Mouse (Mus musculus): ENCODE data around the gene Doc2a.

Gene Doc2a

DNA sequence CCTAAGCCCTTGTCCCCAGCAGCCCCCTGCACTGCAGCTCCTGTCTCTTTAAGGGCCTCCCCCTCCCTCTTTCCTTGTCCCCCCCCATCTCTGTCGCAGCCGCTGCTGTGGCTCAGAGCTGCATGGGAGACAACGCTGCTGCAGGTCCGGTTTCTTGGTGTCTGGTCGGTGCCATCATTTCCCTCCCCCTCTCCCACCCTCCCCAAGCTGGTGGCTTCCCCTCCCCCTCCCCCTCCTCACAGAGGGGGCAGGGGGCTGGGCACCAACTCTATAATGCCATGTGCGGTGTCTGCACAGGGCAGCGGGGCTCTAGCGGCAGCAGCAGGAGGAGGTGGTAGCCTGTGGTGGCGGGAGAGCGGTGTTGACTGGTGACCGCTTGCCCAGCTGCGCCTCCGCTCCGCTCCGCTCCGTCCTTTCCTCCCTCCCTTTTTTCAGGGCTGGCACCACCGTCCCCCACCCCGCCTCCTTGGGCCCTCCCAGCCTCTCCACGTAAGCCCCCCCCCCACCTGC, 24.0 kb upstream of the Doc2a start:
- DNase-seq (ENCODE audit: low spot score), result peak; percentile 65

DNA sequence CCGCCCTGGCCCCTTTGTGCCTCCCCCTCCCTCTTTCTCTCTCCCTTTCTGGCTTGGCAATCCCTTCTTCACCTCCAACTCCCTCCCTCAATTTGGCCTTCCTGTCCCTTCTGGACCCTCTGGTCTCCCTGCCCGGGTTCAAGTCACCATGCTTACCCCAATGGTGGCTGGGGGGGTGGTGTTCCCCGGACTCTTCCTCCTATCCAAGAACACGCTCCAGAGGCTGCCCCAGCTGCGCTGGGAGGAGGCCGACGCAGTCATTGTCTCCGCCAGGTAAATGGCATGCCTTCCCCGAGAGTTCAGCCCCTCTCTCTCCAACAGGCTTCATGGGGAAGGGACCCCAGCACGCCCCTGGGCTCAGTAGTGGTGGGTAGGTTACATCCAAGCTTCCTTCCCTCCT, 23.3 kb upstream of the Doc2a start:
- no peak for DNase-seq (ENCODE audit: low spot score)

DNA sequence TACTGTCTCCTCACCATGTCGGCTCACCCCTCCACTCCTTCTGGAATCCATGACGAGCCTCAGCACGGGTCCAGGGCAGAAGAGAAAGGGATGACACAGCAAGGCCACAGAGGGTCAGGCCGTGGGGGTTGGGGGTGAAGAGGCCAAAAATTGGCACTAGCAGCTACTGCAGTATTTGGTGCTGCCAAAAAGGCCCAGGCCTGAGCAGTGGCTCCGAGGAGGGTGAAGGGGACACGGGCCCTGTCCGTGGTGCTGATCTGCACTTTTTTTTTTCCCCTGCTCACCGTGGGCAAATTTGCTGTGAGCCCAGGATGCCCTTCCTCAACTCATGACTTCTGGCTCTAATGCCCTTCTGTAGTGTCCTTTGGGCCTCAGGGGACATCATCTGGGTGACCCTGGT, 21.8 kb upstream of the Doc2a start:
- peak; percentile 54 for DNase-seq (ENCODE audit: low spot score)

DNA sequence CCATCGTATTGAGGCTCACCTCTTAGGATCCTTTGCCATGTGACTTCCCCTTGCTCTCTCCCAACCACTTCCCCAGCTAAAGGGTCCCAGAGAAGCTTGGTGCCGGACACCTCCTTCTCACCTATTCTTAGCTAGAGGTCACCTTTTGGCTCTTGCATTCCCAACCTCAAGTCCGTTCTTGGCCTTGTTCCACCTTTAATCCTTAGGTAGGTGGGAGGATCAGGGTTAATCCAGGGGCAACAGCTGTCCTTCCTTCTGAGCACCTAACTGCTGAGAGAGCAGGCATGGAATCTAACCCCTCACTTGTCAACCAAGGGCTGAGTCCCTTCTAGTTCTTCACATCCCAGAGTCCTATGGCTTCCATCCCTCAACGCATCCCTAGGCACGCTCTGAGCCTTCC, 21.3 kb upstream of the Doc2a start:
- DNase-seq (ENCODE audit: low spot score), result no peak

DNA sequence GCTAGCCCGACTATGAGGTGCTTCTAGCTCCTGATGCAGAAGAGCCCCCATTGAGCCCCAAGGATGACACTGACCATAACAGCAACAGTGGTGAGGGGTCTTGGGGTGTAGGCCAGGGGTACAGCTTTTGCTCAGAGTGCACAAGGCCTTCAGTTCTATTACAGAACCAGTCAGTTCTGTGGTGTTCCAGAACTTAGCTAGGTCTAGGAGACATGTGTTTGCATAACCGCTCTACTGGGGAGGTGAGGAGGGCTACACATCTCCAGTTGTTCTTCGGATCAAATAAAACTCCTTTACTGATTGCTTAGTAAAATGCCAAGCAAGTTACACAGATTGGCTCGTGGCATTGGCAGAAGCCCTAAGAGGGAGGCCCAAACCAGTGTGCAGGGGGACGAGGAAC, 15.7 kb upstream of the Doc2a start, which contains the start of gene 4930451I11Rik:
Gene 4930451I11Rik (minus strand): TSS at position 101 of the 400 bp plus-strand sequence.
- DNase-seq (ENCODE audit: low spot score), result no peak

DNA sequence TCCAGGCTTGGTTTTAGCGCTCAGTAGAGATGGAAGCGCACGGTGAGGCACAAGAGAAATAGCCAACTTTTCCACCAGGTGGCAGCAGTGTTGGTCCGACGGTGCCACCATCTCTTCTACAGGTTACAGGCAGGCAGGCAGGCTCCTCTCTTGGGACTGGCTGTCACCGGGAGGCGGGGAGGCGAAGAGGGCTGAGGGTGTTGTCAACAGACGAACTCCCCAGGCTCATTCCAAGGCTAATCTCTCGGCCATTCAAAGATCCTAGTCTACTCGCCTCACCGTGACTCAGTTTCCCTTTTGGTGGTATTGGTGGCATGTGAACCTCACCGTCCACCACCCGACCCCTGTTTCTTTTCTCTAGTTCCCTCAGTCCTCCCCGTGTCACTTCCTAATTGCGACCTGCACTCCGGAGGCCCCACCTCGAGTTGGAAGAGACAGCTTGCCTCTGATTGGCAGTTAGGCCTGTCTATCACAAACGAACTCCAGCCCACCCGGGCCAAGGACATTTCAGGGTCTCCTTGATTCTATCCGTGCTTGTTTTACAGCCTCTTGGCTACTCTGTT, 15.1 kb upstream of the Doc2a start:
- DNase-seq (ENCODE audit: low spot score), result peak; percentile 95

DNA sequence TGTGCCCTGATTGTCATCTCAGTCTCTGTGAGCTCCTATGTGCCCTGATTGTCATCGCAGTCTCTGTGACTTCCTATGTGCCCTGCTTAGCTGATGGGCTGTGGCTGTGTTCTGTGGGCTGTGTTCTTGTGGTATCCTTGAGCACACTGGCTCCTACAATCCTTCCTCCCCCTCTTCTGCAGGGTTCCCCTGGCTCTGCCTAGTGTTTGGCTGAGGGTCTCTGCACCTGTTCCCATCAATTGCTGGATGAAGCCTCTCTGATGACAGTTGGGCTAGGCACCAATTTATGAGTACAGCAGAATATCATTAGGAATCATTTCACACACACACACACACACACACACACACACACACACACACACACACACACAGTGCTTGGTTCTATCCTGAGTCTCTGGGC, 13.9 kb upstream of the Doc2a start:
- DNase-seq (ENCODE audit: low spot score), result no peak

DNA sequence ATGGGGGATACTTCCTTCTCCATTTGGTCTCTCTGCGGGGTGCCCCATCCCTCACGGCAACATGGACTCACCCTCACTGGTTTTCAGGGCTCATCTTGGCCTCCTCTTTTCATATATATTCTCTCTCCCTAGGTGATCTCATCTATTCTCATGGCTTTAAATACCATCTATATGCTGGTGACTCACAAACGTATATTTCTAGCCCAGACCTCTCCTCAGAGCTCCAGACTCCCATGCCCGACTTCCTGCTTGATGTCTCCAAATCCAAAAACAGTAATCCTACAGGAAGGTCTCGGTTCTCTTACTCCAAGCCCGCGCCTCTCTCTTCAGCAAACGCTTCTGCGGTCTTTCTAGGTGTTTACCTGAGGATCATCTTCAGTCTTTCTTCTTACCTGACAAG, 3.9 kb upstream of the Doc2a start:
- no peak for DNase-seq (ENCODE audit: low spot score)

DNA sequence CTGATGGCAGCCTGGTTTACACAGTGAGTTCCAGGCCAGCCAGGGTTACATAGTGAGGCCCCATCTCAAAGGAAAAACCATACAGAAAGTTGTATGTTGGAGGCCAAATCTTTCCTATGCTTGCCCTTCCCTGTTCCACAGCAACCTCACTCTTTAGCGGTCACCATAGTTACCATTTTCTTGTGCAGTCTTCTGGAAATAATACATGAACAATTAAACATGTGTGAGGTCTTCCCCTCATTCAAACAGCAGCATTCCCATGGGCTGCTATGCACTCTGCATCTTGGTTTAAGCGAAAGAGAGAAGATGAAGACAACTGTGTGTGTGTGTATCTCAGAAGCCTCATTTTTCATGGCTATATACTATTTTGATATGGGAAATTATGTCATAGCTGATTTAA, 1.7 kb upstream of the Doc2a start:
- peak; percentile 75 for DNase-seq (ENCODE audit: low spot score)

DNA sequence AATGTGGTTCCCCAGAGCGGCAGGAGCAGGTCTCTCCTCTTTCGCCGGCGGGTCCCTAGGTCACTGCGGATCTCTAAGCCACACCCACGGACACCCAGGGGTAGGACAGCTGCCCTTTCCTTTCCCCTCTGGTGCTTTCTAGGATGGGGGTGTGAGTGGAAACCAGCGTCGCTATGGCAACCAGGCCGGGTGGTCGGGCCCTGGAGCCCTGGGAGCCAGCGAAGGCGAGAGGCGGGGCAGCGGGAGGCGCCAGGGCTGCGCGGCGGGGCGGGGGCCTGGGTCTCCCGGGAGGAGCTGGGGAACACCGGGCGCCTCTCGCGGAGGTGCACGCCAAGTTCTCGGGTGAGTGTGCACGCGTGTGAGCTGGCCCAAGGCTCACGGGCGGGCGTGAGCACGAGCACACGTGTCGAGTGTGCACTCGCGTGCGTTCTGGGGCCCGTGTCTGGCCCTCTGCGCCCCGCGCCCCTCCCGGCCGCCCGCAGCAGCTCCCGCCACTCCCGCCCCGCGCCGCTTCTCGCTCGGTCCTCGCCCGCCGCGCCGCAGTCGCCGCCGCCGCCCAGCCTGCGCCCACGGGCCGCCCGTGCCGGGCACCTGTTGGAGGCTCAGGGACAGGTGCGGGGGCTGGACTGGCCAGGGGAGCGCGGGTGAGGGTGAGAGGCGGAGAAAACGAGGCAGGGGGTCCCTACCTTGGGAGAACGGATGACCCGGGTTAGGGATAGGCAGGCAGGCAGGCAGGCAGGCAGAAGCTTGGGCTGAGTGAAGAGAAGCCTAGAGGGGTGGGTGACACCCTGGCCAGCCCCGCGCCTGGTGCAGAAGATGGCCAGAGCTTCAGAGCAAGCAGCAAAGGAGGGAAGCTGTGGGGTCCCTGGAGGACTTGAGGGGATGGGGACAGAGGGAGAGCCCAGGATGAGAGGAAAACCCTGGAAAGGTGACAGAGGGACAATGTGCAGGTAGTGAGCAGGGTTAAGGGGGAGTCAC, 494 bp downstream of the Doc2a start:
- DNase-seq (ENCODE audit: low spot score), result peak; percentile 82

DNA sequence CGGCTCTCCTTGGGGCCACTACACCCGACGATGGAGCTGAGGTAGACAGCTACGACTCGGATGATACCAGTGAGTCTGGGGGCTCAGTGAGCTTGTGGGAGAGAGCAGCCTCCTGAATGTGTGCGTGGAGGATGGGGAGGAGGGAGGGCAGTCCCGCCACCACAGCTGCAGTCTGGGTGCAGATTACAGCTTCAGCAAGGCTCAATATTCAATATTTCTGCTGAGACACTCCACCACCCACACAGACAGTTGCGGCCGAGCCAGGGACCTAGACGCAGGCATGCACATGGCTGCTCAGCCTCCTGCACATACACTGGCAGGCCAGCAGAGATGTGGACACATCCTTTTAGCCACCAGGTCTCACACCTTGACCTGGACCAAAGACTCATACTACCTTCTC, 1.6 kb downstream of the Doc2a start:
- no peak for DNase-seq (ENCODE audit: low spot score)

DNA sequence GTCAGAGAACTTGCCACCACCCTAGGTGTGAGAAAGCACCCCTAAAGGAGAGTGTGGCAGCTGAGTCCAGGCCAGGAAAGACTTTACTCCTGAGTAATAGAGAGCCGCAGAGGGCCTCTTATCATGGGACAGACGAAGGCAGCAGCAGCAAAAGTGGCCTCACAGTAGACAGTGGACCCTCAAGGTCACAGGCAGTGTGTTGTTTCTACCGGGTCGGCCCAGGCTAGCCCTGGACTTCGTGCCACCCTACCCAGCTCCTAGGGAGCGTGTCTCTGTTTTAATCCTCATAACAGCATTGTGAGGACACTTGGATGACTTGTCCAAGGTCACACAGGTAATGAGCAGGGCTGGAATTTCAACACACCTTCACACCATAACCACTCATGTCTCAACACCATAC, 2.9 kb downstream of the Doc2a start:
- DNase-seq (ENCODE audit: low spot score), result no peak

DNA sequence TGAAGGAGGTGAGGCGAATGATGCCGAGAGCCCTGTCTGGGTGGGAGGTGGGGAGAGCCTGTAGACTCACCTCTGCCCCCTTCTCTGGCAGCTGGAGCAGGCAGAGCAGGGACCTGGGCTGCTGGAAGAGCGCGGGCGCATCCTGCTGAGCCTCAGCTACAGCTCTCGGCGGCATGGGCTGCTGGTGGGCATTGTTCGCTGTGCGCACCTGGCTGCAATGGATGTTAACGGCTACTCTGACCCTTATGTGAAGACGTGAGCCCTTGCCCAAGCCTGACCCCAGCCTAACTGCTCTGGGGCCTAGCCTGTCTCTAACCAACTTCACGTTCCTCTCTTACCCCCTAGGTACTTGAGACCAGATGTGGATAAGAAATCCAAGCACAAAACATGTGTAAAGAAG, 4.0 kb downstream of the Doc2a start:
- no peak for DNase-seq (ENCODE audit: low spot score)

DNA sequence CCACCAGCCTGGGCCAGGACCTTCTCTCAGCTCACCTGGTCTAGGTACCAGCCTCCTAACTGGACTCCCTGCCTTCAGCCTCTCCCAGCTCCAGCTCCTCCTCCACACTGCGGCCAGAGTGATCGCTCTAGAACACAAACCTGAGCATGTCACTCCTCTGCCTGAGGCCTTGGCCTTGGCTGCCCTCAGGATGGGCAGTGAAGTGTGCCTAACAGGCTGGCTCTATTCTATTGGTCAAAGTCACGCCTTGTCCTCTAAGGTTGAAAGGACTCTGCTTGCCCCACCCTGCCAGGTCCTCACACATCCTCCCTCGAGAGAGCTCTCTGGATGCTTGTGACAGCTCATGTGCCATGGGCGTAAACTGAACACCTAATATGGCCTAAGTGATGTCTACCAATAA, 6.2 kb downstream of the Doc2a start:
- DNase-seq (ENCODE audit: low spot score), result no peak

DNA sequence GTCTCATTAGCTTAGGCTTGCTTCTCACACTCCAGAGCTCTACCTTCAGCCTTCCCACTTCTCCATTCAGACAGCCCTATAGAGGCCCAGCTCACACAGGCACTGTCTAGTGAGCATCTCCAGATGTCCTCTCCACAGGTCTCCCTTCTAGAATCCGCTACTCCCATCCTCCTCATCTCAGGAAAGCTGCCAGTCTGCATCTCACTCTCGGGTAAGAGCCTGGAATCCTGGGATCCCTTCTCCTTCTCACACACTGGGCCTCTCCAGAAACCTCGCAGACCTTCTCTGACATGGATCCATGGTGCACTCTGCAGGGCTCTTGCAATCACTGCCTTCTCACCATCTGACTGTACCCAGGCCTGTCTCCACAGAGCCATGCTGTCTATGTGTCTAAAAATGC, 8.4 kb downstream of the Doc2a start:
- DNase-seq (ENCODE audit: low spot score), result no peak

DNA sequence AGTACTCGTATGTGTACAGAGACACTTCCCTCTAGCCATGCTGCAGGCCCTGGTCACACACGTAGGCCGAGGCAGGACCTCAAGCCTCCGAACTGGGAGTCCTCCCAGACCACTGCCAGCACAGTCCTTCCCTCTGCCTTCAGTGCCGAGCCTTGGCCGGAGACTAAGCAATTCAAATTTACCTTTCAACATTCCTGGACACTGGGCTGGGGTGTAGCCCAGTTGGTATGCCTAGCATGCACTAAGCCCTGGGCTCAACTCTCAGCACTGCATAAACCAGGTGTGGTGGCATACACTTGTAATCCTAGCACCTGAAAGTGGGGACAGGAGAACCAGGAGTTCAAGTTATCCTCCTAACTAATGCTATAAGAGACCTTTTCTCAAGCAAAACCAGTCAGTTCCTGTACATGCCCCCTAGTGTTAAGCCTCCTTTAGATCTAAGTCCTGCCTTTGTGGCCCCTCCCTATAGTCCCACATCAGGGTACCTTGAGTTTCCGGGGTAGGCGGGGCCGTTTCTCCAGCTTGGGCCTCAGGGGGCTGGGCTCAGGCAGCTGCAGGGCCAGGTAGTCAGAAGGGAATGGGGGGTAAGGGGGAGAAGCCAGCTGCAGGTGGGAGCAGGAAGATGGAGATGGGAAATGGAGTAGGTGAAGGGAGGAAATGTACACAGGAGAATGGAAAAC, 9.7 kb downstream of the Doc2a start:
- no peak for DNase-seq (ENCODE audit: low spot score)

DNA sequence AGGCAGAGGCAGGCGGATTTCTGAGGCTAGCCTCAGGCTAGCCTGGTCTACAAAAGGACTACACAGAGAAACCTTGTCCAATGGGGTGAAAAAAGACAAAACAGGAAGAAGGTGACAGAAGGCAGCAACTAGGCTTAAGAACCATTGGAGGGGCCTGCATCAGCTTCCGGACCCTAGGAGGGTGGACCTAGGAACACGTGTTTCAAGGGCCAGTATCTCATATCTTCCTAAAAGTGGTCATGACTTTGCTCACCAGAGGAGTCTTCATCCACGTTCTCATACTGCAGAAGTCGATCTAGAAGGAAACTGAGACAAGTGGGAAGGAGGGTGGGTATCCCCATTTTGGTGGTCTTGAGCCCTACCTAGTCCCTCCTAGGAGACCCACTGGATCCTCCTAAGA, 13.8 kb downstream of the Doc2a start:
- no peak for DNase-seq (ENCODE audit: low spot score)

DNA sequence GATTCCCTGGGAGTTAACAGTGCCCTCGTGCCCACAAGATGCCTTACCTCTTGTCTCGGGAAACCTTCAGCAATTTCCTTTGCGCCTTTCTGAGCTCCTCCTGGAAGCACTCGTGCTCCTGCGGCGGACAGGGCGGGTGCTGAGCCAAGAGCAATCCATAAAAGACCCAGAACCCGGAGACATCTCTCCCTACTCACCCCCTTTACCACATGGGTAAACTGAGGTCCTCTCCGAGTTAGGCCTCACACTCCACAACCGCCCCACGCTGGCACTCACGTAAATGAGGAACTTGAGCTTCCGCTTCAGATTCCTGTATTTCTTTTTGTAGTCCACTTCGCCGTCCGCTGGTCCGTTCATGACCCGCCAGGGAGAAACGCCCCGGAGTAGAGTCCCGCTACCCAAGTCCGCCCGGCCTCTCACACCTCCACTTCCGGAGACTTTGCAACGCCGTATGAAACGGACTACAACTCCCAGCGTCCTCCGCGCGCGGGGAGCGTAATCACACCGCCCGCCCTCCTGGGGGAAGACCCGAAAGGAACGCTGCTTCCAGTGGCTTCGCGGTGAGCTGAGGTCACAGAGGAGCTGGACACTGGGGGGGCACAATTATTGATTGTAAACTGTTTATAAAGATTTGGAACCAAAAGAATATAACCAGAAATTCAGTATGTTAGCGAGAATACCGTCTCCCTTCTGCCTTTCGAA, 14.4 kb downstream of the Doc2a start, which contains the start of gene Hirip3:
Gene Hirip3 (plus strand): TSS at position 544 of the 702 bp plus-strand sequence.
- DNase-seq (ENCODE audit: low spot score), result peak; percentile 96

DNA sequence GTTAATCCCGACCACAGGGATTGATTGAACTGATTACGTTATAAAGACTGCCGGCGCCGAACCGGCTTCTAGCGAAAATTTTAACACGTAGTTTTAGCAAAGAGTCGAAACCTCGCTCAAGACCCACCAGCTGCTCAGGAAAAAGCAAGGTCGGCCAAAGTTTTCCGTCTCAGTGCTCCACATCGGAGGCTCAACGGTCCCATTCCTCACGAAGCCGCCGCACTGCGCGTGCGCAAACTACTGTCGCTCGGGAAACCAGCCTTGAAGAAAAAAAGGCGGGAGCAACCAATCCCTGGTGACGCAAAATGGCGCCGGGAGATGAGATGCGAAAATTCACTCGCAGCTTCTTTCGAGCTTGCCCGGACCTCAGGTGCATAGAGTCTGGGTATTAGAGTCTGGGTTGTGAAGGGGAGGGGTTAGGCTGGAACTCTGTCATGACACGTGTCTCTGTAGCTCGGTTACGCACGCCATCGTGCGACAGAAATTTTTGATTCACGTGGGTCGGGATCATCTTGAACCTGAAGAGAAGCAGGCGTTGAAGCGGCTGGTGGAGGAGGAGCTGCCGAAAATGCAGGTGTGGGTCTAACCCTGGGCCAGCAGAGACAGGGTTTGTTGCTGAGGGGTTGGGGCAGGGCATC, 15.1 kb downstream of the Doc2a start, which contains the start of gene Ino80e:
Gene Ino80e (minus strand): TSS at position 231 of the 638 bp plus-strand sequence.
- peak; percentile 99 for DNase-seq (ENCODE audit: low spot score)

DNA sequence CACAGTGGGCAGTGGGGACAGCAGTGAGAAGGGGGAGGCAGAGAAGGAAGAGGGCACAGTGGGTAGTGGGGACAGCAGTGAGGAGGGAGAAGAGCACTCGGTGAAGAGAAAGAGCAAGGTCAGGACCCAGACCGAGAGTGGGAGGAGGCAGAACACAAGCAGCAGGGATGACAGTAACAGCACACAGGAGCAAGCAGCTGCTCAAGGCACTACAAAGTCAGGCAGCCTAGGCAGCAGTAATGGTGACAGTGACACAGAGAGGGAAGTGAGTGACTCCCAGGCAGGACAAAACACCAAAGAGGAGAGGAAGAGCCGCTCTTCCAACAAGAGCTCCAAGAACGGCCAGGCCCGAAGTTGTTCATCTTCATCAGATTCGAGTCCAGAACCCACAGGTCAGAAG, 16.6 kb downstream of the Doc2a start:
- DNase-seq (ENCODE audit: low spot score), result no peak

DNA sequence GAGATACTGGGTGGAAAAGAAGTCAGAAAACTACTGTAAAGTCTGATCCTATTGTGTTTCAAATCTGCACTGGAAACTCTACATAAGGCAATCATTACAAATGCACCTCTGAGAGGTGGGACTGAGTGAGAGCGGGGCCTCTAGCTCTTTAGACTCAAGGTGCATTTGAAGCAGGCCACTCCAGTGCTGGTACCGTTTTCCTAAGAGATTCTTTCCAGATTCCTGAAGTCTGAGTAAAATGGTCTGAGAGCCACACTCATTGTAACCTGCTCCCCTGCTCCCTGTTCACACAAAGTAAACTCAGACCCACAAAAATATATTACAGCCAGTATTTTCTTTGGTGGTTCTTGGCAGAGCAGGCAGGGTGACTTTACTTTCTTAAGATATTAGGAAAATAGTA, 20.3 kb downstream of the Doc2a start:
- DNase-seq (ENCODE audit: low spot score), result no peak

Measured in retina, embryonic 14.5 days (tissue).